Mouse (Mus musculus): ENCODE data around the gene Cenpu. TPM values are rescaled to one million over a fixed set of nuclear protein-coding genes. Genes with fewer than 3 reads are reported as not detected.

Cenpu gene
- total RNA-seq (2023): 8.6 TPM

GRCm38 (mm10) chr8:46551615-46552440 is at the start of gene Cenpu:
Cenpu (plus strand) TSS chr8:46552028.

GRCm38 (mm10) chr8:46616879-46617689 is 65.3 kb downstream of the Cenpu start, which contains the start of the genes Primpol and Casp3:
Primpol (minus strand) TSS chr8:46617212.
Casp3 (plus strand) TSS chr8:46617291.

Other genes starting within 250 kb of the Cenpu start
- gene Acsl1, start 81.0 kb upstream of the Cenpu start, total RNA-seq (2023): 13.4 TPM
- gene Primpol, start 65.2 kb downstream of the Cenpu start, total RNA-seq (2023): 19.3 TPM
- gene Casp3, start 65.3 kb downstream of the Cenpu start, total RNA-seq (2023): 16.3 TPM
- gene Irf2, start 187.7 kb downstream of the Cenpu start, total RNA-seq (2023): 159 TPM